Mouse (Mus musculus): ENCODE measurements around the gene Clstn1. TPM values are rescaled to one million over a fixed set of nuclear protein-coding genes. Genes with fewer than 3 reads are reported as not detected.

The Clstn1 gene
- polyA plus RNA-seq (2015; fragmentation: Illumina TruSeq; extraction: RNeasy Lipid Tissue Mini Kit (QIAGEN cat#74804); ENCODE audit: insufficient read depth, low read depth, low replicate concordance), result 27.4 TPM

DNA sequence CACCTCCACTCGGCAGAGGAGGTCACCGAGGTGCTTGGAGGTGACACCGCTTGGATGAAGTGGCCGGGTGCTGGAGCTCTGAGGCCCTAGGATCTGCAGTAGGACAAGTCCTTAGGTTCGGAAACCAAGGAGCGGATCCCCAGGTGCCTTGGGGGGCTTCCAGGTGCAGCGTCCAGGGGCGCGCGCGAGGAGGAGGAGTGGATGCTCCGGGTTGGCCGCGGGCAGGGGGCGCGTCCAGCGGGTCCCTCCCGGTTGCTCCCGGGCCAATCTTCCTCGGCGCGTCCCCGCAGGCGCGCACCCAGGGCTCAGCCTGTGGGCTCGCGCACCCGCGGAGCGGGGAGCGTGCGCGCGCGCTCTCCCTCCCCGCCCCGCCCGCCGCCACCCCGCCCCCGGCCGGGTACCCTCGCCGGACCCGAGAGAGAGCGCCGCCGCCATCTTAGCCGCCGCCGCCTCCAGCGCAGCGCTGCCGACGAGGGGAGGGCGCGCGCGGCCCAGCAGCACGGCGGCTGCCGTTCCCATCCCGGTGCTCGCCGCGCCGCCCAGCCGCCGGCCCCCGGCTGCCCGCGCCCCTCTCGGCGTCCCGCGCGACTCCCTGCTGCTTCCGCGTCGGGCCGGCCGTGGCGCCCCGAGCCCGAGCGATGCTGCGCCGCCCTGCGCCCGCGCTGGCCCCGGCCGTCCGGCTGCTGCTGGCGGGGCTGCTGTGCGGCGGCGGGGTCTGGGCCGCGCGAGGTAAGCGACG lies at the start of gene Clstn1:
TSS of gene Clstn1 (plus strand) at position 425 of the 739 bp plus-strand sequence.

Other genes starting within 250 kb of the Clstn1 start
- 16.4 TPM for gene Ube4b, start 159.7 kb upstream of the Clstn1 start, polyA plus RNA-seq (2015; fragmentation: Illumina TruSeq; extraction: RNeasy Lipid Tissue Mini Kit (QIAGEN cat#74804); ENCODE audit: insufficient read depth, low read depth, low replicate concordance)
- 36.2 TPM for gene Rbp7, start 131.5 kb upstream of the Clstn1 start, polyA plus RNA-seq (2015; fragmentation: Illumina TruSeq; extraction: RNeasy Lipid Tissue Mini Kit (QIAGEN cat#74804); ENCODE audit: insufficient read depth, low read depth, low replicate concordance)
- gene Tmem274, start 109.1 kb upstream of the Clstn1 start, polyA plus RNA-seq (2015; fragmentation: Illumina TruSeq; extraction: RNeasy Lipid Tissue Mini Kit (QIAGEN cat#74804); ENCODE audit: insufficient read depth, low read depth, low replicate concordance), result not detected
- gene Nmnat1, start 101.3 kb upstream of the Clstn1 start, polyA plus RNA-seq (2015; fragmentation: Illumina TruSeq; extraction: RNeasy Lipid Tissue Mini Kit (QIAGEN cat#74804); ENCODE audit: insufficient read depth, low read depth, low replicate concordance), result 2.5 TPM
- 2.4 TPM for gene Lzic, start 101.2 kb upstream of the Clstn1 start, polyA plus RNA-seq (2015; fragmentation: Illumina TruSeq; extraction: RNeasy Lipid Tissue Mini Kit (QIAGEN cat#74804); ENCODE audit: insufficient read depth, low read depth, low replicate concordance)
- 5.2 TPM for gene Ctnnbip1, start 68.2 kb upstream of the Clstn1 start, polyA plus RNA-seq (2015; fragmentation: Illumina TruSeq; extraction: RNeasy Lipid Tissue Mini Kit (QIAGEN cat#74804); ENCODE audit: insufficient read depth, low read depth, low replicate concordance)
- gene Pik3cd, start 116.1 kb downstream of the Clstn1 start, polyA plus RNA-seq (2015; fragmentation: Illumina TruSeq; extraction: RNeasy Lipid Tissue Mini Kit (QIAGEN cat#74804); ENCODE audit: insufficient read depth, low read depth, low replicate concordance), result 1.4 TPM
- 3.4 TPM for gene Tmem201, start 151.6 kb downstream of the Clstn1 start, polyA plus RNA-seq (2015; fragmentation: Illumina TruSeq; extraction: RNeasy Lipid Tissue Mini Kit (QIAGEN cat#74804); ENCODE audit: insufficient read depth, low read depth, low replicate concordance)
- 1.4 TPM for gene Slc25a33, start 187.8 kb downstream of the Clstn1 start, polyA plus RNA-seq (2015; fragmentation: Illumina TruSeq; extraction: RNeasy Lipid Tissue Mini Kit (QIAGEN cat#74804); ENCODE audit: insufficient read depth, low read depth, low replicate concordance)